Mouse (Mus musculus) forebrain, embryonic 12.5 days (tissue): ENCODE data around the gene Sel1l. TPM values are rescaled to one million over a fixed set of nuclear protein-coding genes. Genes with fewer than 3 reads are reported as not detected.

Experiments
- ATAC-seq: fragments of 200-750 bp; cut with Nextera tagmentation; 2 replicates; pipeline ENCODE4 v1.8.0; 2017; ENCODE audit warnings: moderate TSS enrichment; ENCODE audit not compliant: low FRiP score
- H3K27ac ChIP-seq: fragments of 300-500 bp; sonication (generic); 2 replicates; pipeline ENCODE4 v1.5.1; 2016; ENCODE audit warnings: mild to moderate bottlenecking
- H3K27me3 ChIP-seq: fragments of 300-500 bp; sonication (generic); 2 replicates; pipeline ENCODE4 v1.6.1; 2016; ENCODE audit warnings: mild to moderate bottlenecking
- H3K36me3 ChIP-seq: fragments of 300-500 bp; sonication (generic); replicated peaks from 2 replicates; pipeline ENCODE4 v1.6.1; 2016; ENCODE audit warnings: mild to moderate bottlenecking
- H3K4me1 ChIP-seq: fragments of 300-500 bp; sonication (generic); 2 replicates; pipeline ENCODE4 v1.6.1; 2016
- H3K4me2 ChIP-seq: fragments of 300-500 bp; sonication (generic); 2 replicates; pipeline ENCODE4 v1.6.1; 2016; ENCODE audit warnings: mild to moderate bottlenecking, moderate library complexity
- H3K4me3 ChIP-seq: fragments of 300-500 bp; sonication (generic); replicated peaks from 2 replicates; pipeline ENCODE4 v1.5.1; 2016; ENCODE audit warnings: mild to moderate bottlenecking
- H3K9ac ChIP-seq: fragments of 300-500 bp; sonication (generic); 2 replicates; pipeline ENCODE4 v1.6.1; 2016; ENCODE audit warnings: mild to moderate bottlenecking
- H3K9me3 ChIP-seq: fragments of 300-500 bp; sonication (generic); 2 replicates; pipeline ENCODE4 v1.6.1; 2016
- WGBS: fragments of 180-500 bp; shearing (Covaris S2); methylation state at CpG from one replicate; pipeline ENCODE4 v1.1.7; 2016; 5-methylcytosine and 5-hydroxymethylcytosine counted together
- microRNA-seq: library from miRNA; unstranded; fragments of <30 nt; microRNA quantifications from one replicate; pipeline ENCODE4, GENCODE M21; 2017
- polyA plus RNA-seq: library from polyadenylated mRNA; unstranded; fragments of >200 nt; fragmentation: Nextera tagmentation; extraction: Ambion mirVana; gene quantifications from 2 replicates; pipeline ENCODE4 v1.2.1, GENCODE M21; 2016

The Sel1l gene
- polyA plus RNA-seq, 1 experiment from 2014 or later, result 69.7 TPM

DNA sequence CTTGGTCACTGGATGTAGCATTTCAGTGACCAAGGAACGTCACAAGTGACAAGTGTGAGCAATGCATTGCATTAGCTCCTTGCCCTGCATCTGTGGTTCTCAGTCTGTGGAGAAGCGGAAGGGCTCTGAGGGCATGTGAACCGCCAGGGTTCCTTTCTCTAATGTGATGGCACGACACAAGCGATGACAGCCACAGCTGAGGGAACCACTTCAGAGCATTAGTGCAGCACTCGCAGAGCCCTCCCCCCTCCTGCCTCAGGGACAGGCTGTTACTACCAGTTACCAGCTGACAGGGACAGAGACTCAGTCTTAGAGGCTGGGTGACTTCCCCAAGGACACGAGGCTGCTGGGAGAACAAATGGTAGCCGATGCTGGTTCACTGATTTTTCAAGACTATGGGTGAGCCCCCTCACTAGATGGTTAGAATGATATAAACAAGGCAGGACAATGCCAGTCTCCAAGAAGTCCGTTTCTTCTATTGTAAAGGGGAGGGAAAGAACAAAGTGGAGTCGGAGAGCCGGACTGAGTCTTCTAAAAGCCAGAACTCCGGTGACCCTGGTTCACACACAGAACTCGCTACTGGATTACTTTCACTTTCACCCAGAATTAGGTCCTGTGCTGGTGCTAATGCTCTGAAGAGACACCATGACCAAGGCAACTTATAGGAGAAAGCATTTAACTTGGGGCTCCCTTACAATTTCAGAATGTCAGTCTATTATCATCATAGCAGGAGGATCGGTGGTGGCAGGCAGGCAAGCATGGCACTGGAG, 82.4 kb downstream of the Sel1l start:
- no peak overlapping the region for H3K27ac ChIP-seq
- H3K4me1 ChIP-seq, result peaks cover 27% of the 10 kb centered on the region
- no peaks in the 10 kb centered on the region for H3K9me3 ChIP-seq
- H3K4me3 ChIP-seq, result no peak overlapping the region
- ATAC-seq, result peak; percentile 86
- no peaks in the 10 kb centered on the region for H3K27me3 ChIP-seq
- H3K9ac ChIP-seq, result no peak overlapping the region
- H3K4me2 ChIP-seq, result peak overlapping the region; percentile 30; the same call in 1 of the 2 replicates
- no peaks in the 10 kb centered on the region for H3K36me3 ChIP-seq
- 48% methylated on average over 14 of the region's 14 CpGs for WGBS

DNA sequence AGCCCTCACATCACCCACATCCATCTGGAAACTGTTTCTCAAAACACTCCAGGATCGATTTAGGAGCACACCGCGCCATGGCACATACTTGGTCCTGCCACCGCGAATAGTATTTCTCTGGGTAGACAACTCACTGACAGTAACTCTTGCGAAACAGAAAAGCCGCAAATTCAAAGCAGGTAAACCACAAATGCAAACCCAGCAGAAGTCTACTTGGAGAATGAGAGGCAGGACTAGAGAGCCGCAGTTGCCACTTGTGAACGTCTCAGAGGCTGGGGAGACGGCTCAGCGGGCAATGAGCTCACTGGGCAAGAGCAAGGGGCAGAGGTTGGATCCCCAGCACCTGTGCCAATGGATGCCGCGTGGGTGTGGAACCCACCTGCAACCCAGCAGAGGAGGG, 83.5 kb downstream of the Sel1l start:
- H3K4me3 ChIP-seq, result no peak overlapping the region
- H3K36me3 ChIP-seq, result no peaks in the 10 kb centered on the region
- peaks cover 27% of the 10 kb centered on the region for H3K4me1 ChIP-seq
- H3K27ac ChIP-seq, result no peak overlapping the region
- WGBS, result 75% methylated on average over 13 of the region's 13 CpGs
- H3K9ac ChIP-seq, result no peak overlapping the region
- no peak overlapping the region for H3K4me2 ChIP-seq
- ATAC-seq, result no peak
- no peaks in the 10 kb centered on the region for H3K9me3 ChIP-seq
- no peaks in the 10 kb centered on the region for H3K27me3 ChIP-seq

DNA sequence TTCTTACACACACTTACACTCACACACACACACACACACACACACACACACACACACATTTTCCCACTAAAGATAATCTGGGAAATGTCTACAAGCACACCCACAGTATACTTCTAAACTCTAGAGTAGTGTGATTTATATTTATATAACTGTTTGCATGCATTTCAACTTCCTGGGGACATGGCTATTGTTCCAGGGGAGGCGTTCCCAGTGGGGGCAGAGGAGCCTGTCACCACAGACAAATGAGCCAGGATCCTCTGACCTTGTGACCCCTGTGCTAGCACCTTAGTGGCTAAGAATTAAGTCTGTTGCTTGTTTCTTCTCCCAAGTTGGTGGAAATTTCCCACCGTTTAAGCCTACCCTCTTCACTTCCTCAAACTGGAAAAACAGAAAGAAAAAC, 83.9 kb downstream of the Sel1l start:
- Histone ChIP-seq H3K4me3 (no peak overlapping the region), H3K27me3 (no peaks in the 10 kb centered on the region), H3K9ac (no peak overlapping the region), H3K36me3 (no peaks in the 10 kb centered on the region), H3K4me1 (peaks cover 27% of the 10 kb centered on the region), H3K4me2 (no peak overlapping the region), H3K9me3 (no peaks in the 10 kb centered on the region), H3K27ac (no peak overlapping the region)
- ATAC-seq, result no peak
- WGBS, result 9% methylated on average over 2 of the region's 2 CpGs

DNA sequence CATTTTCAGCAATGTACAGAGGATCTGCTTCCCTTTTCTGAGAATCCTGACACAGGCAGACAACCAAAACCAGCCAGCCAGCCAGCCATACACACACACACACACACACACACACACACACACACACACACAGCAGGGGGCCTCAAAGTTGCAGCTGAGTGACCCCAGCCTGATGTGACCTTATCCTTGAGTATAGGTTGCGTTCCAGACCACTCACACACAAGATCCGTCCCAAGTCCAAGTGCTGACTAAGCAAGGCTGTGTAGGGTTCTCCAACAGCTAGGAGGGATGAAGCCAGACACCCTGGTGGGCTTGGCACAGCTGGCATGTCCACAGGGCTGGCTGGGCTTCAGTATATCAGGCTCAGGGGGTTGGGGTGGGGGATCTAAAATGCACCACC, 84.5 kb downstream of the Sel1l start:
- no peak for ATAC-seq
- Histone ChIP-seq H3K9ac (no peak overlapping the region), H3K4me3 (no peak overlapping the region), H3K4me1 (peaks cover 27% of the 10 kb centered on the region), H3K4me2 (no peak overlapping the region), H3K9me3 (no peaks in the 10 kb centered on the region), H3K27me3 (no peaks in the 10 kb centered on the region), H3K36me3 (no peaks in the 10 kb centered on the region), H3K27ac (no peak overlapping the region)
- WGBS, result 70% methylated on average over 2 of the region's 2 CpGs

DNA sequence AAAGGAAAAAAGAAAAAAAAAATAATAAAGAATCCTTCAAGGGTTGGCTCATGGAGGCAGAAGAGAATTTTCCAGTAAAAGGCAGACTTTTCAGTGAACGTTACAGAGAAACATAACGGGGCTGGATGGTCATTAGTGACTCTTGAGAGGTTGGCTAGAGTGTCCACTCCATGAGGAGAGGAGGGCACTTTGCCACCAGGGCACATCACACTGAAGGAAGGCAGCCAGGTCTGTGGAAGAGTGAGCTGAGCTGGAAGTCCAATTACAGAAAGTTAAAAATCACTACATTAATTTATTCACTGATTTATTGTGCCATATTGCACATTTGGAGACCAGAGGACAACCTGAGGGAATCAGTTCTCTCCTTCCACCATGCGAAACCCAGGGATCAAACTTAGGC, 89.1 kb downstream of the Sel1l start:
- H3K4me1 ChIP-seq, result peaks cover 7% of the 10 kb centered on the region
- no peak for ATAC-seq
- H3K9me3 ChIP-seq, result no peaks in the 10 kb centered on the region
- H3K27me3 ChIP-seq, result no peaks in the 10 kb centered on the region
- no peak overlapping the region for H3K4me3 ChIP-seq
- H3K36me3 ChIP-seq, result no peaks in the 10 kb centered on the region
- H3K4me2 ChIP-seq, result no peak overlapping the region
- 84% methylated on average over 3 of the region's 3 CpGs for WGBS
- no peak overlapping the region for H3K9ac ChIP-seq
- H3K27ac ChIP-seq, result no peak overlapping the region

DNA sequence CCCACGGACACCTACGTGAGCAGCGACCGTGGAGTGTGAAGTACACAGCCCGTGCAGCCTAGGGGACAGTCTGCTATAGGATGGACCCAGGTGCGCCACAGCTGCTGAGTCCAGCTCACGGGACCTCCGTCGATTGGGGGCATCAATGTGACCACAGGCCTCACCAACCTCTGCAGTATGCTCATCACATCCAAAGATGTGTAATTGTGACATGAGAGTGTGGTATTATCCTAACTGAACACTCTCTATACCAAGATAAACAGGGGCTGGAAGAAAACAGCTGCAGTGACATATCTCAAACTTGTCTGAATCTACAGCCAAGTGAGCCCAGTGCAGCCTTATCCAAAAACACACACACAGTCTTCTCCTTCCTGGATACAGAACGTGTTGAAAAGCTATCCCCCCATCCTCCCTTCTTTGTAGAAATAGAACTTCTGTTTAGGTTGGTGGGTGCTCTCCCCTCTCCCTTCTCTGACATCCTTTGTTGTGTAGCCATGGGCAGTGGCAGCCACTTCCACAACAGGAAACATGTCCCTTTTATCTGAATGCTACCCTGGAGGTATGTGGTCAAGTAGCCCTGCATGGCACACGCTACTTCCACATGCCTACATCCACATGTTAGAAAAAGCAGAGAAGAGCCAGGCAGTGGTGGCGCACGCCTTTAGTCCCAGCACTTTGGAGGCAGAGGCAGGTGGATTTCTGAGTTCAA, 90.9 kb downstream of the Sel1l start:
- Histone ChIP-seq H3K9ac (no peak overlapping the region), H3K4me1 (0 out of 2 replicates have a peak, but pooled peaks cover 3% of the 10 kb centered on the region), H3K9me3 (no peaks in the 10 kb centered on the region), H3K4me2 (no peak overlapping the region), H3K27ac (no peak overlapping the region), H3K36me3 (no peaks in the 10 kb centered on the region), H3K27me3 (no peaks in the 10 kb centered on the region), H3K4me3 (no peak overlapping the region)
- no peak for ATAC-seq
- 88% methylated on average over 13 of the region's 13 CpGs for WGBS

DNA sequence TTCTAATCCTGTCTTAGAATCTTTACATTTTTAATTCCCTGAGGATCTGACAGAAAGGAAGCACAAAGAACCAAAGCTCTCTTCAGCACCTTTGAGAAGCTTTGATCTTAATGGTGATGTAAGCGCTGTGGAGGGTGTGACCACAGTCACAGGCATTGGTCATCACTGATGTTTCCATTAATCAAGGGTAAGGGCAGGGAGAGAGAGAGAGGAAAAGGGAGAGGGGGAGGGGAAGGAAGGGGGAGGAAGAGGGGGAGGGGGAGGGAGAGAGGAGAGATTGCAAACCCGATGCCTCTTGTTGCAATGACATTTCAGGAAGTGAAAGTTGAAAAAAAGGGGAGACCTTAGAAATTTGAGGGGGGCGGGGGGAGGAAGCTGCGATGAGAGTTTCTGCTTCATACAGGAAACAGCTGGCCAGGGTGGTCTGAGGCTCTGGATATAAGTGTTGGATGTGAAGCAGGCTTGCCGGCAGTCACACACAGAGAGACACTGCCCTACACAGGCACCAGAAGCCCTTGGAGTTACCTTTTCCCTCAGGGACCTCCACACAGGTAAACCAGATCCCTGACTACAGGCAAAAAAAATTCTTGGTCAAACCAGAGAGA, 92.3 kb downstream of the Sel1l start:
- Histone ChIP-seq H3K27me3 (no peaks in the 10 kb centered on the region), H3K4me3 (no peak overlapping the region), H3K27ac (no peak overlapping the region), H3K4me1 (0 out of 2 replicates have a peak, but pooled peaks cover 3% of the 10 kb centered on the region), H3K36me3 (no peaks in the 10 kb centered on the region), H3K9ac (no peak overlapping the region), H3K4me2 (no peak overlapping the region), H3K9me3 (no peaks in the 10 kb centered on the region)
- WGBS, result 66% methylated on average over 5 of the region's 5 CpGs
- no peak for ATAC-seq

Small RNA genes within 50 kb of the gene (microRNA-seq; reads per million reads assigned to microRNA genes)
- gene Gm22015, result not detected

Other genes with a start within 250 kb of the Sel1l start
- gene Ston2, start 60.8 kb downstream of the Sel1l start, polyA plus RNA-seq, result 11.9 and 14.2 TPM in 2 replicates